Mouse (Mus musculus) midbrain, embryonic 14.5 days (tissue): ENCODE measurements around the gene Maml1. TPM values are rescaled to one million over a fixed set of nuclear protein-coding genes. Genes with fewer than 3 reads are reported as not detected.
A peak's percentile ranks its signal among the peaks of the same experiment; 100 is the strongest.

ENCODE experiments used
- ATAC-seq: fragments of 200-750 bp; cut with Nextera tagmentation; 2 replicates; pipeline ENCODE4 v1.8.0; 2017; ENCODE audit warnings: moderate number of reproducible peaks, moderate library complexity; ENCODE audit not compliant: low FRiP score, low TSS enrichment
- DNase-seq: peaks from one replicate; pipeline ENCODE4 v3.0.0-alpha.2; 2015
- H3K27ac ChIP-seq: fragments of 300-500 bp; sonication (generic); replicated peaks from 2 replicates; pipeline ENCODE4 v1.5.1; 2014; ENCODE audit warnings: mild to moderate bottlenecking, low read depth, low read length, moderate library complexity
- H3K27me3 ChIP-seq: fragments of 300-500 bp; sonication (generic); 2 replicates; pipeline ENCODE4 v1.6.1; 2014; ENCODE audit warnings: low read length, control low read depth, mixed read lengths; ENCODE audit not compliant: control insufficient read depth, insufficient read depth
- H3K36me3 ChIP-seq: fragments of 300-500 bp; sonication (generic); 2 replicates; pipeline ENCODE4 v1.6.1; 2014; ENCODE audit warnings: low read length, control low read depth; ENCODE audit not compliant: control insufficient read depth, insufficient read depth
- H3K4me1 ChIP-seq: fragments of 300-500 bp; sonication (generic); 2 replicates; pipeline ENCODE4 v1.6.1; 2014; ENCODE audit warnings: mild to moderate bottlenecking, antibody characterized with exemption, low read length, control low read depth; ENCODE audit not compliant: control insufficient read depth, insufficient read depth
- H3K4me2 ChIP-seq: fragments of 300-500 bp; sonication (generic); 2 replicates; pipeline ENCODE4 v1.6.1; 2014; ENCODE audit warnings: mild to moderate bottlenecking, low read length, moderate library complexity
- H3K4me3 ChIP-seq: fragments of 300-500 bp; sonication (generic); replicated peaks from 2 replicates; pipeline ENCODE4 v1.5.1; 2014; ENCODE audit warnings: low read depth, low read length
- H3K9ac ChIP-seq: fragments of 300-500 bp; sonication (generic); replicated peaks from 2 replicates; pipeline ENCODE4 v1.6.1; 2014; ENCODE audit warnings: mild to moderate bottlenecking, low read length, moderate library complexity
- H3K9me3 ChIP-seq: fragments of 300-500 bp; sonication (generic); 2 replicates; pipeline ENCODE4 v1.6.1; 2016; ENCODE audit warnings: low read length, control low read depth, mixed read lengths; ENCODE audit not compliant: control insufficient read depth
- whole genome bisulfite sequencing: fragments of 180-500 bp; shearing (Covaris S2); extraction: QIAGEN DNeasy Blood & Tissue Kit; methylation state at CpG from one replicate; pipeline ENCODE4 v1.1.7; 2014; 5-methylcytosine and 5-hydroxymethylcytosine counted together
- polyA plus RNA-seq: library from polyadenylated mRNA; unstranded; fragments of >200 nt; fragmentation: Nextera tagmentation; extraction: Ambion mirVana; gene quantifications from 2 replicates; pipeline ENCODE4 v1.2.1, GENCODE M21; 2014

Gene Maml1
- polyA plus RNA-seq, 1 experiment from 2014 or later = 5.6 TPM

GRCm38 (mm10) chr11:50212848-50213758, 79.0 kb downstream of the Maml1 start:
- Histone ChIP-seq H3K9ac (no peak overlapping the region), H3K4me3 (no peak overlapping the region), H3K4me1 (peaks cover 22% of the 10 kb centered on the region), H3K27ac (no peak overlapping the region), H3K9me3 (no peaks in the 10 kb centered on the region), H3K27me3 (no peaks in the 10 kb centered on the region), H3K4me2 (no peak overlapping the region), H3K36me3 (no peaks in the 10 kb centered on the region)
- WGBS = 65% methylated on average over 11 of the region's 11 CpGs
- ATAC-seq = no peak
- no peak for DNase-seq

DNA sequence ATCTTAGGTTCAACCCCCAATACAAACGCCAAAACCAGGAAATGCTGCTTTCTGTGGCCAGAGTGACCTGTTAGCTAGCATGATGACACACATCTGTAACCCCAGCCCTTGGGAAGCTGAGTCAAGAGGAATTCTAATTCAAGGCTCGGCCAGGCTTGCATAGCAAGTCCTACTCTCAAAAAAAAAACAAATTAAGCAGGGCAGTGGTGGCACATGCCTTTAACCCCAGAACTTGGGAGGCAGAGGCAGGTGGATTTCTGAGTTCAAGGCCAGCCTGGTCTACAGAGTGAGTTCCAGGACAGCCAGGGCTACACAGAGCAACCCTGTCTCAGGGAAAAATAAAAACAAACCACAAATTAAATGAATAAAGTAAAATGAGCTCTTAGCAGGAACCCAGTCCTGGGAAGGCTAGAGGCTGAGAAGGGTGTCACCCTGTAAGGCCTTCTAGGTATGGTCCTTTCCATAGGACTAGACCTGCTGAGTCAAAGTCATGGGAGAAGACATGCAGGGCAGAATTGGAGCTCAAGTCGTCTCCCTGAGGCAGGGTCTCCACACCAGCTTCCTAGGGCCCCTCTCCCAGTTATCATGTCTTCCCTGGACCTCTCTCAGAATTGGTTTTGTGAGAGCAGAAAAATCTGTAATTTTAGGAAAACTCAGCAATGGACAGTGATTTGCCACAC, 79.9 kb downstream of the Maml1 start:
- Histone ChIP-seq H3K27ac (no peak overlapping the region), H3K36me3 (peaks cover 5% of the 10 kb centered on the region), H3K9me3 (no peaks in the 10 kb centered on the region), H3K9ac (no peak overlapping the region), H3K27me3 (no peaks in the 10 kb centered on the region), H3K4me3 (no peak overlapping the region), H3K4me1 (peaks cover 22% of the 10 kb centered on the region), H3K4me2 (no peak overlapping the region)
- DNase-seq = no peak
- ATAC-seq = no peak
- WGBS = 80% methylated on average over 3 of the region's 3 CpGs

DNA sequence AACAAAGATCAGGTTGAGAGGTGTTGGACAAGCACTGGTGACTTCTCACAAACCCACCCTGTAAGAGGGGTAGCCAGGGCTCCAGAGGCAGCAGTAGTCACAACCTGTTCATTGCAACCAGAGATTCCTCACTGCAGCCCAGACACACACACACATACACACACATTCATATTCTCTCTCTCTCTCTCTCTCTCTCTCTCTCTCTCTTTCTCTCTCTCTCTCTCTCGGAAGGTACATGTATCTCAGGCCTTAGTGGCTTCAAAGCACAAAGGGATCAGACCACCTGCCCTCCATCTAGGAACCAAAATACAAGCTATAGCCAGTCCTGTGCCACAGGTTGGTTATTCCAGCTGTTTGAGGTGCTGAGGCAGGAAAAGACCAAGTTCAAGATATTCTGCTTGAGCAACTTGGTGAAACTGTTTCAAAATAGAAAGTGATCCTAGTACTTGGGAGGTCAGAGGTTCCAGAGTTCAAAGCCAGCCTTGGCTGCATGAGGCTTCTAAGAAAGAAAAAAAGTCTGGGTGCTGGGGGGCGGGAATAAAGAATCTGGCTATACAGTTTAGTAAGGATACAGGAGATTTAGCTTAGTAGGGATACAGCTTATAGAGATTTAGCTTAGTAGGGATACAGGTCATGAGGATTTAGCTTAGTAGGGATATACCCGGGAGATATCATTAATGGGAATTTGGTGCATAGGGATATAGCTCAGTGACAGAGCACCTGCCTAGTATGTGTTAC, 80.6 kb downstream of the Maml1 start:
- ATAC-seq = no peak
- WGBS = 94% methylated on average over 3 of the region's 3 CpGs
- DNase-seq = no peak
- no peaks in the 10 kb centered on the region for H3K27me3 ChIP-seq
- H3K9ac ChIP-seq = no peak overlapping the region; the same call in 1 of the 2 replicates
- peak overlapping the region; percentile 87 for H3K4me3 ChIP-seq
- no peaks in the 10 kb centered on the region for H3K9me3 ChIP-seq
- peak overlapping the region; percentile 96; the same call in 1 of the 2 replicates for H3K27ac ChIP-seq
- peak overlapping the region; percentile 72 for H3K4me2 ChIP-seq
- H3K4me1 ChIP-seq = peaks cover 22% of the 10 kb centered on the region
- peaks cover 12% of the 10 kb centered on the region for H3K36me3 ChIP-seq

GRCm38 (mm10) chr11:50210505-50211151, 81.5 kb downstream of the Maml1 start, which contains the start of the genes Sqstm1 and Mgat4b:
Sqstm1 (minus strand) TSS chr11:50210827.
Mgat4b (plus strand) TSS chr11:50210890.
- peak within 1 kb of the TSS; percentile 87 for H3K4me3 ChIP-seq
- H3K9ac ChIP-seq = peak within 1 kb of the TSS; percentile 92
- H3K9me3 ChIP-seq = no peaks in the 10 kb centered on the region
- no peaks in the 10 kb centered on the region for H3K27me3 ChIP-seq
- peaks cover 21% of the 10 kb centered on the region for H3K4me1 ChIP-seq
- peaks cover 21% of the 10 kb centered on the region for H3K36me3 ChIP-seq
- H3K4me2 ChIP-seq = peak within 1 kb of the TSS; percentile 72
- DNase-seq (peak; percentile 92), ATAC-seq (peak; percentile 80)
- peak within 1 kb of the TSS; percentile 96 for H3K27ac ChIP-seq
- under 1% methylated on average over 48 of the region's 48 CpGs for WGBS

- 0% methylated on average over 24 of the region's 24 CpGs for WGBS
- H3K27ac ChIP-seq = peak overlapping the region; percentile 96
- H3K36me3 ChIP-seq = peaks cover 26% of the 10 kb centered on the region
- H3K27me3 ChIP-seq = no peaks in the 10 kb centered on the region
- H3K4me1 ChIP-seq = peaks cover 16% of the 10 kb centered on the region
- peak overlapping the region; percentile 87 for H3K4me3 ChIP-seq
- no peaks in the 10 kb centered on the region for H3K9me3 ChIP-seq
- peak; percentile 93 for ATAC-seq
- peak overlapping the region; percentile 72 for H3K4me2 ChIP-seq
- peak; percentile 94 for DNase-seq
- H3K9ac ChIP-seq = peak overlapping the region; percentile 92
Observed at GRCm38 (mm10) chr11:50210101-50210504, 82.0 kb downstream of the Maml1 start.

- Histone ChIP-seq H3K4me1 (peaks cover 16% of the 10 kb centered on the region), H3K4me2 (no peak overlapping the region), H3K9me3 (no peaks in the 10 kb centered on the region), H3K9ac (no peak overlapping the region), H3K27me3 (no peaks in the 10 kb centered on the region), H3K36me3 (peaks cover 46% of the 10 kb centered on the region), H3K4me3 (no peak overlapping the region), H3K27ac (no peak overlapping the region)
- WGBS = 94% methylated on average over 5 of the region's 5 CpGs
- ATAC-seq (no peak), DNase-seq (no peak)
Observed at GRCm38 (mm10) chr11:50208039-50208438, 84.1 kb downstream of the Maml1 start.

DNA sequence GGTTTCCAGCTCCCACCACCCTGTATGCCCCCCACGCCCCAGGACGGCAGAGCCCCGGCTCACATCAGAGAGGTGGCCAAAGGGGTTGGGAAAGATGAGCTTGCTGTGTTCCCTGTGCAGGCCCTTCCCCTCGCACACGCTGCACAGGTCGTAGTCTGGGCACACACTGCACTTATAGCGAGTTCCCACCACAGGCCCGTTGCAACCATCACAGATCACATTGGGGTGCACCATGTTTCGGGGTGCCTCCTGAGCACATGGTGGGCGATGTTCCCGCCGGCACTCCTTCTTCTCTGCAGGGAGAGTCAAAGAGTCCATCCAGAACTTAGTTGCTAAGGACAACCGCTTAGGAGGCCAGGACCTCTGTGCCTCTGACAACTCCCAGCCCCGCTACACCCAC, 84.8 kb downstream of the Maml1 start:
- no peak overlapping the region for H3K4me2 ChIP-seq
- no peak overlapping the region for H3K9ac ChIP-seq
- no peaks in the 10 kb centered on the region for H3K27me3 ChIP-seq
- no peak overlapping the region for H3K4me3 ChIP-seq
- H3K36me3 ChIP-seq = peaks cover 52% of the 10 kb centered on the region
- DNase-seq (no peak), ATAC-seq (no peak)
- no peaks in the 10 kb centered on the region for H3K9me3 ChIP-seq
- WGBS = 93% methylated on average over 14 of the region's 14 CpGs
- peaks cover 16% of the 10 kb centered on the region for H3K4me1 ChIP-seq
- no peak overlapping the region for H3K27ac ChIP-seq

GRCm38 (mm10) chr11:50206037-50206436, 86.1 kb downstream of the Maml1 start:
- no peak for DNase-seq
- Histone ChIP-seq H3K9me3 (no peaks in the 10 kb centered on the region), H3K4me3 (no peak overlapping the region), H3K4me2 (no peak overlapping the region), H3K4me1 (peaks cover 14% of the 10 kb centered on the region), H3K9ac (no peak overlapping the region), H3K27me3 (no peaks in the 10 kb centered on the region), H3K36me3 (peaks cover 65% of the 10 kb centered on the region), H3K27ac (no peak overlapping the region)
- ATAC-seq = no peak
- WGBS = 94% methylated on average over 2 of the region's 2 CpGs
